Mouse (Mus musculus): ENCODE results near the gene Arpc2.

Gene Arpc2

GRCm38 (mm10) chr1:74302229-74302628, 66.3 kb downstream of the Arpc2 start:
- DNase-seq (ENCODE audit: inconsistent ontology term): no peak

DNA sequence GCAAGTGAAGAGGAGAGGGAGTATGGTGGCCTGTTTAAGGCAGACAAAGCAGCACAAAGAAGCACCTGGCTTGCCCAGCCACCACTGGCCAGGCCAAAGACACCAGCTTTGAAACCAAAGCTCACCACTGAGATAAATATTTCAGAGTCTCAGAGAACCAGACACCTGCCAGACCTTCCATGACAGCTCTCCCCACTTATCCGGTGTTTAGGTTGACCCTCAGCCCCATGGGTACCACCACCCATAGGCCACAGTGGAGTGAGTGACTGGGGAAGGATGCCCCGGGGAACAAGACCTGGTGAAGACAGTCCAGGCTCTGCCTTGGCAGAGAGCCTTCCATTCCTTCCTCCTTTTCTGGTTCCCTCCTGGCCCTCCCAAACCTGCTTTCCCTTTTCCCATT, 67.0 kb downstream of the Arpc2 start:
- DNase-seq (ENCODE audit: inconsistent ontology term): no peak

- DNase-seq (ENCODE audit: inconsistent ontology term): peak; percentile 87
These were observed 67.8 kb downstream of the Arpc2 start for GRCm38 (mm10) chr1:74303509-74304338.

GRCm38 (mm10) chr1:74304339-74304790, 68.5 kb downstream of the Arpc2 start:
- no peak for DNase-seq (ENCODE audit: inconsistent ontology term)

DNA sequence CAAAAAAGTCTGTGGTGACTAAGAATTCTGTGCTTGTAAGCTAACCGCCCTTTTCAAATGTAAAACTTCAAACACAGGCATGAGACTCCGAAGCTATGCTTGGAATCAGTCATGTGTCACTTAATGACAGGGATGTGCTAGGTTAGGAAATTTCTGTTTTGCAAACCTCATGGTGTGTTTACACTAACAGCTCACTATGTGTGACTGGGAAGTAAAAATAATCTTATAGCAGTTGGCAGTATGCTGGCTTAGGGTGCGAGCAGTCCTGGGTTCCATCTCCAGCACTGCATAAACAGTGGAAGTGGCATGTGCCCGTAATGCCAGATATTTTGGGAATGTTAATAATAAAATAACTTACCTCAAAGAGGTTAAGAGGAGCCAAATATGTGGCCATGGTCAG, 69.1 kb downstream of the Arpc2 start:
- no peak for DNase-seq (ENCODE audit: inconsistent ontology term)

DNA sequence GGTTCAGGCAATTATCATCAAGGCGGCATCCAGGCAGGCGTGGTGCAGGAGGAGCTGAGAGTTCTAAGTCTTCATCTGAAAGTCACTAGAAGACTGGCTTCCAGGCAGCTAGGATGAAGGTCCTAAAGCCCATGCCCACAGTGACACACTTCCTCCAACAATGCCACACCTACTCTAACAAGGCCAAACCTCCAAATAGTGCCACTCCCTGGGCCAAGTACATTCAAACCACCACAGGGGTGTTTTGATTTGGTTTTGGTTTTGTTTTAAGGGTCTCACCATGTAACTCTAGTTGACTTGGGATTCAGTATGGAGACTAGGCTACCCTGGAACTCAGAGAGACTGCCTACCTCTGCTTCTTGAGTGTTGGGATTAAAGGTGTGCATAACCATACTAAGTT, 69.6 kb downstream of the Arpc2 start, which contains the start of gene Tmbim1:
Gene Tmbim1, minus strand, starts transcription at position 101 of the 400 bp plus-strand sequence.
- no peak for DNase-seq (ENCODE audit: inconsistent ontology term)

DNA sequence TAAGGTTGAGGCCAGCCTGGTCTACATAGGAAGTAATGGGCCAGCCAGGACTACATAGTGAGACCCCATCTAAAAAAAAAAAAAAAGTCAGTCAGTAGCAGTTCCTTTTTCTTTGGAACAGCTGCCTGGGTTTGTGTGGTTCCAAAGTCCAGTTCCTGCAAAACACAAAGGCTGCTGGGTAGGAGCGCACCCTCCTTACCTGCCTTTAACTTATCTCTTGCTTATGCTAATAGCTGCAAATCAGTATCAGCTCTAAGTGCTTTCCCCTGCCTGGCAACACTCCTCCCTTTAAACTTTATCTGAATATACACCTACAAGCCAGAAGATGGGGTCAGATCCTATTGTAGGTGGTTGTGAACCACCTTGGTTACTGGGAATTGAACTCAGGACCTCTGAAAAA, 71.3 kb downstream of the Arpc2 start:
- no peak for DNase-seq (ENCODE audit: inconsistent ontology term)

DNA sequence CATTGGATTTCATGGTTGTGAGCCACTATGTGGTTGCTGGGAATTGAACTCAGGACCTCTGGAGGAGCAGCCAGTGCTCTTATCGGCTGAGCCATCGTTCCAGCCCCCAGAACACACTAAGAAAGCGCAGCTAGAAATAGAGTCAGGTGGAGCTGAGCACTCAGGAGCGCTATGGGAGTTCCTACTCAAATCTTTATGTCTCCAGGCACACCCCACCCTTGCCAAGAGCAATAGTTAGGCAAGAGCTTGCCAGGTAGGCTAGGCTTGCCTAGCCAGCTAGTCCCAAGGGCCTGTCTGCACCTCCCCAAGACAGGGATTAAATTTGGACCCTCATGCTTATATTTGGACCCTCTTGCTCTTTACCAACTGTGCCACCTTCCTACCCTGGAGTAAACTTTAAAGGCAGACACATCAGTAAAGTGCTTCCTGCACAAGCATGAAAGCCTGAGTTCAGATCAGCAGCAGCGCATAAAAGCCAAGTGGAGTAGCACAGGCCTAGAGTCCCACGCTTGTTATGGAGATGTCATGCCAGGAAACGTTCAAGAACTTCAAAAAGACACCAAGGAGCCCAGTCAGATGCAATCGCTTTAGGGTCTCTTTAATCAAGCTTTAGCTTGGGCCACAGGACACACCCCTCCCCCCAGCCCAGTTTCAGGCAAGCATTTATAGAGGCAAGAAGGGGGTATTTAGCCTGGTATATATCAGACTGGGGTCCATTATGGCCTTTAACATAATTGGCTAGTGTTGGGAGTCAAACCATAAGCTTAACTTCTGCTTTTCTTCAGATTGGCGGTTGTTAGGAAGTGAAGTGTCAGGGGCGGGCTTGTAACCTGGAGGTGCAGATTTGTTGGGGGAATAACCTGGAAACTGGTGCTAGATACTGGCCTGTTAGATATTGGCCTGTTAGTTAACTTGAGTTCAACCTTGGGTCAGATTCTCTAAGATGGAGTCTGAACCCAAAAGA, 72.4 kb downstream of the Arpc2 start:
- DNase-seq (ENCODE audit: inconsistent ontology term): no peak

DNA sequence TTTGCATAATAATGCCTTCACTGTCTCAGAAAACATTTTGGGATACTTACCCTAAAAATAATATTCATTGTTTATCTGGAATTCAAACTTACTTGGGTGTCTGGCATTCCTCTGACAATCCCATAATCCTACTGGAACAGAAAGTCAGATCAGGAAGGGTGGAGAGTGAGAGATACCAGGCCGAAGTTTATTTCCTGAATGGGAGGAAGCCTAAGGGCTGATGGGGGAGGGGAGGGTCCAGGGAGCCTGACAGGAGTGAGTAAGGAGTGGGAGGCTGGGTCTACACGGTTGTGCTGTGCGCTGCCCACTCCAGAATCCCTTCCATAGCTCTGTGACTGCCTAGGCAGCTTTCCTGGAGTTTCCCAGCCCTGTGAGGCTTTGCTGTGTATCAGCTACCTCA, 73.9 kb downstream of the Arpc2 start:
- DNase-seq (ENCODE audit: inconsistent ontology term): no peak

- DNase-seq (ENCODE audit: inconsistent ontology term): peak; percentile 50
These were observed 77.3 kb downstream of the Arpc2 start for GRCm38 (mm10) chr1:74313049-74313692.

DNA sequence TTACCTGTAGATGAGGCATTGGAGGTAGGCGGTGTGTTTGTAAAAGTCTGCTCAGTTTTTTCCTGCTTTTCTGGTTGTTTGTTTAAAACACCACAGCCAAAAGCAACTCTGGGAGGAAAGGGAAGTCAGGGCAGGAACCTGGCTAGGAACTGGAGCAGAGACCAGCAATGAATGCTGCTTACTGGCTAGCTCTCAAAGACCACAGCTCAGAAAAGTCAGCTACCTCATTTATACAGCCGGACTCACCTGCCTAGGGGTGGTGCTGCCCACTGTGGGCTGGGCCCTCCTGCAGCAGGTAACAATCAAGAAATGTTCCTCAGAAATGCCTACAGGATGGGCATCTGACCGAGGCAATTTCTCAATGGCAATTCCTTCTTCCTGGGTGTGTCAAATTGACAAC, 78.9 kb downstream of the Arpc2 start:
- DNase-seq (ENCODE audit: inconsistent ontology term): no peak

GRCm38 (mm10) chr1:74316114-74316827, 80.4 kb downstream of the Arpc2 start:
- no peak for DNase-seq (ENCODE audit: inconsistent ontology term)

All from Muller cell, postnatal 12 days (primary cell).